Mouse (Mus musculus) retina, postnatal 1 day (tissue): ENCODE data around the gene Gdpd5.
A peak's percentile ranks its signal among the peaks of the same experiment; 100 is the strongest.

Experiments
- DNase-seq: peaks from one replicate; pipeline ENCODE4 v3.0.0-alpha.2; 2012

The Gdpd5 gene

GRCm38 (mm10) chr7:99447323-99447722 lies 66.1 kb downstream of the Gdpd5 start:
- no peak for DNase-seq

GRCm38 (mm10) chr7:99448619-99449018 lies 67.4 kb downstream of the Gdpd5 start:
- no peak for DNase-seq

GRCm38 (mm10) chr7:99449063-99449462 lies 67.8 kb downstream of the Gdpd5 start:
- peak; percentile 59 for DNase-seq

GRCm38 (mm10) chr7:99449751-99450150 lies 68.5 kb downstream of the Gdpd5 start:
- peak; percentile 71 for DNase-seq

- DNase-seq = peak; percentile 91
Measured at GRCm38 (mm10) chr7:99450703-99451102, 69.5 kb downstream of the Gdpd5 start.

- no peak for DNase-seq
Measured at GRCm38 (mm10) chr7:99452859-99453258, 71.6 kb downstream of the Gdpd5 start.

- DNase-seq = no peak
Measured at GRCm38 (mm10) chr7:99454044-99454443, 72.8 kb downstream of the Gdpd5 start.

GRCm38 (mm10) chr7:99458849-99459248 lies 77.6 kb downstream of the Gdpd5 start:
- no peak for DNase-seq

- no peak for DNase-seq
Measured at GRCm38 (mm10) chr7:99459888-99460652, 78.9 kb downstream of the Gdpd5 start.

- DNase-seq = no peak
Measured at GRCm38 (mm10) chr7:99463120-99463519, 81.9 kb downstream of the Gdpd5 start.

GRCm38 (mm10) chr7:99465811-99466210 lies 84.6 kb downstream of the Gdpd5 start, which contains the start of gene Klhl35:
Gene Klhl35 (plus strand): TSS chr7:99466004.
- peak; percentile 62 for DNase-seq

GRCm38 (mm10) chr7:99467916-99468282 lies 86.7 kb downstream of the Gdpd5 start:
- no peak for DNase-seq

GRCm38 (mm10) chr7:99468283-99469132 lies 87.3 kb downstream of the Gdpd5 start:
- peak; percentile 88 for DNase-seq

GRCm38 (mm10) chr7:99469680-99470405 lies 88.6 kb downstream of the Gdpd5 start:
- DNase-seq = no peak

- no peak for DNase-seq
Measured at GRCm38 (mm10) chr7:99471578-99471977, 90.4 kb downstream of the Gdpd5 start.

- DNase-seq = no peak
Measured at GRCm38 (mm10) chr7:99473638-99474407, 92.6 kb downstream of the Gdpd5 start.

GRCm38 (mm10) chr7:99474836-99475561 lies 93.8 kb downstream of the Gdpd5 start:
- peak; percentile 82 for DNase-seq

GRCm38 (mm10) chr7:99475562-99475911 lies 94.3 kb downstream of the Gdpd5 start:
- no peak for DNase-seq

- no peak for DNase-seq
Measured at GRCm38 (mm10) chr7:99476558-99477114, 95.4 kb downstream of the Gdpd5 start.

GRCm38 (mm10) chr7:99477235-99477634 lies 96.0 kb downstream of the Gdpd5 start:
- no peak for DNase-seq

GRCm38 (mm10) chr7:99482637-99483036 lies 101.4 kb downstream of the Gdpd5 start:
- DNase-seq = no peak
